Mouse (Mus musculus) inflammation-experienced regulatory T-cells, adult 6 months (primary cell): Measurements from ENCODE around the gene Tspan5. TPM values are rescaled to one million over a fixed set of nuclear protein-coding genes. Genes with fewer than 3 reads are reported as not detected.

Experiments
- ATAC-seq: one replicate; pipeline ENCODE4 v1.8.0; 2017
- polyA plus RNA-seq, 3 experiments: library from polyadenylated mRNA; unstranded; fragments of 100-300 nt; shearing (Covaris generic); gene quantifications; one replicate each; pipeline ENCODE4 v1.2.1; 2017

Tspan5 gene
- polyA plus RNA-seq, 3 experiments from 2014 or later = 4.1 to 11.4 (median 8.2) TPM

GRCm38 (mm10) chr3:138744030-138744774, 2.2 kb downstream of the Tspan5 start:
- ATAC-seq = no peak

GRCm38 (mm10) chr3:138745091-138745490, 3.1 kb downstream of the Tspan5 start:
- no peak for ATAC-seq

GRCm38 (mm10) chr3:138745596-138745995, 3.6 kb downstream of the Tspan5 start:
- ATAC-seq = no peak

- peak; percentile 46 for ATAC-seq
Measured at GRCm38 (mm10) chr3:138746556-138746955, 4.6 kb downstream of the Tspan5 start.

GRCm38 (mm10) chr3:138747035-138747434, 5.0 kb downstream of the Tspan5 start:
- ATAC-seq = no peak

GRCm38 (mm10) chr3:138747985-138748384, 6.0 kb downstream of the Tspan5 start:
- ATAC-seq = no peak

GRCm38 (mm10) chr3:138749645-138750044, 7.7 kb downstream of the Tspan5 start:
- no peak for ATAC-seq

GRCm38 (mm10) chr3:138751328-138751727, 9.3 kb downstream of the Tspan5 start:
- ATAC-seq = no peak

GRCm38 (mm10) chr3:138752056-138752455, 10.1 kb downstream of the Tspan5 start:
- ATAC-seq = no peak

- ATAC-seq = no peak
Measured at GRCm38 (mm10) chr3:138752769-138753168, 10.8 kb downstream of the Tspan5 start.

GRCm38 (mm10) chr3:138753182-138753885, 11.3 kb downstream of the Tspan5 start:
- ATAC-seq = no peak

- ATAC-seq = no peak
Measured at GRCm38 (mm10) chr3:138754328-138754727, 12.3 kb downstream of the Tspan5 start.

- ATAC-seq = peak; percentile 89
Measured at GRCm38 (mm10) chr3:138757283-138757682, 15.3 kb downstream of the Tspan5 start.

- ATAC-seq = no peak
Measured at GRCm38 (mm10) chr3:138759968-138760684, 18.1 kb downstream of the Tspan5 start.

- ATAC-seq = no peak
Measured at GRCm38 (mm10) chr3:138760685-138761119, 18.7 kb downstream of the Tspan5 start.

- no peak for ATAC-seq
Measured at GRCm38 (mm10) chr3:138761531-138761930, 19.5 kb downstream of the Tspan5 start.

GRCm38 (mm10) chr3:138763941-138764340, 21.9 kb downstream of the Tspan5 start:
- no peak for ATAC-seq

- ATAC-seq = no peak
Measured at GRCm38 (mm10) chr3:138764782-138765181, 22.8 kb downstream of the Tspan5 start.

GRCm38 (mm10) chr3:138767034-138767433, 25.0 kb downstream of the Tspan5 start:
- ATAC-seq = no peak

GRCm38 (mm10) chr3:138768541-138769093, 26.6 kb downstream of the Tspan5 start:
- no peak for ATAC-seq

GRCm38 (mm10) chr3:138770650-138771331, 28.8 kb downstream of the Tspan5 start:
- no peak for ATAC-seq
